Mouse (Mus musculus) ovary, postnatal 14 days (tissue): Measurements from ENCODE around the gene Rdm1.

Source experiments
- DNase-seq: peaks from one replicate; pipeline ENCODE4 v3.0.0; 2022; ENCODE audit warnings: low spot score

Rdm1 gene

DNA sequence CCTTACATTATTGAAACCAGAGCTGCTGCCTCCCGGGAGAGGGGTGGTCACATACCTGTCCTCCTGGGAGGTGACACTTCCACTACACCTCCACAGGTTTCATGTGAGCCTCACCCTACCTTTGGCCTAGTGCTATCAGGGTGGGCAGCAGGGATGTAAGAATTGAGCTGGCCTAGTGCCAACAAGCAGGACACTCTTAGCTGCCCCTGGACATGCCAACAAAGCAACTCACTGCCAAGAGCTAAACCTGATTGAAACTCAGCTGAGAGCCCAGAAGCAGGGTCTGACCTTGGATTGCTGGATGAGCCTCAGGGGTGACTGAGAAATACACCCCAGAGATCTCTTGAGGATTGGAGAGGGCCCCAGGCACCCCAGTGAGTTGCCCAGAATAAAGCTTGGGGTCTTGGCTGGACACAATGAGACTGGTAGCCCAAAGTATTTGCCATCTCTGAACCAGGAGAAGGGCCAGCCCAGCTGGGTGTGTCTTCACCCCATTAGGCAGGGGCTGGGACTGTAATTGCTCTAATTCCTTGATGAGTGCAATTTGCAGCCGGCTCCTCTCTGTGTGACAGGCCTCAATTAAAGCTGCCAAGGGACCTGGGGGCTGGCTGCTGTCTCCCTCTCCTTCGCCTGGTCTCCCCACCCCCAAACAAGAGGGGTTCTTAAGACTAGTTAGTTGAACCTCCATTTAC, 53.8 kb downstream of the Rdm1 start:
- DNase-seq: no peak

DNA sequence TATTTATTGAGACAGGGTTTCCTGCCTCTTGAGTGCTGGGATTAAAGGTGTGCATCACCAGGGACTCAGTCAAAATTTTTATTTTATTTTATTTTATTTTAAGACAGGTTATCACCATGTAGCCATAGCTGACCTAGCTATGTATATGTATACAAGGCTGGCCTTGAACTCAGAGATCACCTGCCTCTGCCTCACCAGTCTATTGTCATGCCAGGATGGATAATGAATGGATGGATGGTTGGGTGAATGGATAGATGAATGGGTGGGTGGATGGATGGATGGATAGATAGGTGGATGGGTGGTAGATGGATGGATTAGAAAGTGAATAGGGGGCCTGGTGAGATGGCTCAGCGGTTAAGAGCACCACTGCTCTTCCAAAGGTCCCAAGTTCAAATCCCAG, 55.0 kb downstream of the Rdm1 start:
- no peak for DNase-seq

DNA sequence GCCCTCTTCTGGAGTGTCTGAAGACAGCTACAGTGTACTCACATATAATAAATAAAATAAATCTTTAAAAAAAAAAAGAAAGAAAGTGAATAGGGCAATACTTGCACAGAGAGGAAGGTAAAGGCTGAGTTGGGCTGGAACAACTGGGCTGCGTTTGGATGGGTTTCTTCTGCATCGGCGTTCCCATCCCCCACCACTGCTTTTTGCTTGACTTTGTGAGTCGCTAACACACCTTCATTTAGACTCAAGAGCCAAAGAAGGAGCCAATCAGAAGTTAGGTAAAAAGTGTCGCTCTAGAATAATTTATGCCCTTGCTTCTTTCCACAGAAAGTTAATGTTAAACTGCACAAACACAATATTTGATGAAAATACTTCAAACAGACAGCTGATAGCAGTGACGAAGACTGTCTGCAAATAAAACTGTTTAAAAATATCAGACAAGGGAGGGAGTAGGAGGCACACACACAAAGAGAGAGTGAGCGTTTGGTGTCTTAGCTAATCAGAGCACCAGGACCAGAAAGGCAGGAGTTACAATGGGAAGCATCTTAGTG, 55.5 kb downstream of the Rdm1 start:
- DNase-seq: no peak
